Mouse (Mus musculus) ES-Bruce4 (cell line): ENCODE data around the gene Uaca.

Source experiments
- CTCF ChIP-seq: IDR thresholded peaks from one replicate; pipeline ENCODE4 v1.8.1; 2011; ENCODE audit warnings: low read depth, low read length
- EP300 ChIP-seq: IDR thresholded peaks from 2 replicates; pipeline ENCODE4 v1.6.1; 2011; ENCODE audit warnings: low read depth, low read length; ENCODE audit not compliant: insufficient read depth
- POLR2A ChIP-seq: IDR thresholded peaks from one replicate; pipeline ENCODE4 v1.8.1; 2011; ENCODE audit warnings: low read length; ENCODE audit not compliant: insufficient read depth

GRCm38 (mm10) chr9:60870451-60870850, 76.1 kb downstream of the Uaca start:
- TF ChIP-seq EP300 (no peak), CTCF (no peak), POLR2A (no peak)
